Mouse (Mus musculus) right cerebral cortex, postnatal 10 days (tissue): Measurements from ENCODE around the gene Iqce.

Experiments used
- DNase-seq, 2 experiments: peaks; one replicate each; pipeline ENCODE4 v3.0.0; 2021; ENCODE audit warnings: low spot score in 2 of 2

The Iqce gene

DNA sequence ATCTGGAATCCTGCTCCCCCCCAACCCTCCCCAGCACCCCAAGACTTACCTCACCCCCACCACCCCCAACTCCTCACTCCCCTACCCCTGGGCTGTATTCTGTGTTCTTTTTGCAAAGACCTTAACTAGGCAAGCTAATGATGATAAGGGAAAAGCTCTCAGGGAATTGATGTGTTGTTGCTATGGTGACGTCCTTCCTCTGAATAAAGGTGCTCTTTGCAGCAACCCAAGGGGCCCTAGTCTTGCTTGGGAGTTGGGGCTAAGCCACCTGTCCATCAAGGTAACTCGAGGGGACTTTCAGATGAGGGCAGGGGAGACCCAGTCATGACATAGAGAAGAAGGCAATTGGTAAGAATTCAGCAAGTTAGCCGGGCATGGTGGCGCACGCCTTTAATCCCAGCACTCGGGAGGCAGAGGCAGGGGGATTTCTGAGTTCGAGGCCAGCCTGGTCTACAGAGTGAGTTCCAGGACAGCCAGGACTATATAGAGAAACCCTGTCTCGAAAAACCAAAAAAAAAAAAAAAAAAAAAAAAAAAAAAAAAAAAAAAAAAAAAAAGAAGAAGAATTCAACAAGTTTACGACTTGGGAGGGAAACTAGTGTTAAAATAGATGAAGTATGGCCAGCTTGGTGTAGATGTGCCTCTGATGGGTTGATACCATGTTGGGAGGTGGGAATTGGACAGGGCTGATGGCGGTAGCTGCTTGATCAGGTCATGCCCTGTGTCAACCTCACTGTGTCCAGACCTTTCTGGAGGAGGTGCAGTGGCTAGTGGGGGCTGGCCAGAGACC is 86.7 kb downstream of the Iqce start:
- DNase-seq, result no peak

DNA sequence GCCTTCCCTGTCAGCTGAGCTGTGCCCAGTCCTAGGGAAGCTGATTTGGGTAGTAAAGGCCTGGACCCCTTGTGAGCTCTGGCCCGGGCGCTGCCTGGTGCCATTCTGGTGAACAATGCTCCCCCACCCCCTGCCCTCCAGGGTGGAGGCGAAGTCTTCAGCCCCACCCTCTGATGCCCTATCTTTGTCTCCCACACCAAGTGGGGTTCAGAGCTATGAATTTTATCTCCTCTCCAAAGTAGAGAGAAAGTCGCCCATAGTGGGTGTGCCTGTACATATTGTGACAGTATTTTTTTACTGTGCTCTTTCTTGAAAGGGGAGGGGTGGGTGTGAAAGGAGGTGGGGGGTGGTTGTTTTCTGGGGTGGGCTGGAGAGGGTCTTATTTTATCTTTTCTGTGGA is 87.3 kb downstream of the Iqce start:
- DNase-seq, result no peak

DNA sequence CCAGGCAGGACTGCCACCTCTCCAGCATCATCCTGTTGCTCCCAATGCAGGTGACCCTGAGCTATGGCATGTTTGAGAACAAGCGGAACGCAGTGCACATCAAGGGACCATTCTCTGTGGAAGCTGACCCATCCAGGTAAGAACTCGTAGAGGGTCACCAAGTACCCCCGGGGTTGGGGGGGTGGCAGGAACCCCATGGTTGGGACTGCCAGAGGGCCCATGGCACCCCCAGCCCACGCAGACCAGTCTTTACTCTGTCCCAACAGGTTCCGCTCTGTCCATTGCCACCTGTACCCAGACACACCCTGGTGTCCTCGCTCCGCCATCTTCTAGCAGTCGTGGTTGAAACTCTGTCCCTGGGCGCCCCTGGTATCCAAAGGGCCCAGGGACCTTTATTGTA is 88.0 kb downstream of the Iqce start:
- no peak for DNase-seq

DNA sequence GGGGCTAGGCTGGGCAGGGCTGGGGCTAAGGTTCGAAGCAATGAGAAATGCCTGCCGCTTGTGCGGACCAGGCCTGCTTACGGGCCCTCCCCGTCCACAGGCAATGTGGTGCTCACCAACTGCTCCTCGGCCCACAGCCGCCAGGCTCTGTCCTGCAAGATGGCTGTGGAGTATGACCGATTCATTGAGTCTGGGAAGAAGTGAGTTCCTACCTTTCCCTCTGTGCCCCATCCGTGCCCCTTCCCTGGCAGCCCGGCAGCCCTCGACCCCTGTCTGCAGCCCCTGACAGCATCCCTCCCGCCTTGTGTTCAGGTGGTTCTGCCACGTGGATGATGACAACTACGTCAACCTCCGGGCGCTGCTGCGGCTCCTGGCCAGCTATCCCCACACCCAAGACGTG is 90.0 kb downstream of the Iqce start:
- DNase-seq, result peak in 1 of 2 experiments; percentile 26
